Mouse (Mus musculus) embryo, embryonic 10 days (tissue): ENCODE data around the gene Gpm6b.

Experiments
- DNase-seq: peaks from one replicate; pipeline ENCODE4 v3.0.0-alpha.2; 2015; ENCODE audit warnings: low spot score

The Gpm6b gene

DNA sequence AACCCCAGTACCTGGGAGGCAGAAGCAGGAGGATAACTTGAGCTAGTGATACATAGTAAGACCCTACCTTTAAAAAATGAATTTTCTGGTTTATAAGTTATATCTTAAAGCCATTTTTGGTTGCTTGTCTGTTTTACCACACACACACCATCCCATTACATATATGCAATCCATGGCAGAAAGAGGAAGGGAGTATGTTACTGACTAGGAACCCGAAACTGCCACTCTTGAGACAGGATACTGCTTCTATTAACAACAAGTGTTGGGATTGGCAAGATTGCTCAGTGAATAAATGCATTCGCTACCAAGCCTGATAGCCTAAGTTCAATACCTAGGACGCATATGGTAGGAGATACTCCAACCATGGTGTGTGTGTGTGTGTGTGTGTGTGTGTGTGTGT is 117.6 kb downstream of the Gpm6b start:
- DNase-seq, result no peak

GRCm38 (mm10) chrX:166358955-166359354 is 120.2 kb downstream of the Gpm6b start:
- no peak for DNase-seq

GRCm38 (mm10) chrX:166359927-166360440 is 121.3 kb downstream of the Gpm6b start:
- DNase-seq, result no peak

GRCm38 (mm10) chrX:166360455-166360854 is 121.7 kb downstream of the Gpm6b start:
- DNase-seq, result no peak

DNA sequence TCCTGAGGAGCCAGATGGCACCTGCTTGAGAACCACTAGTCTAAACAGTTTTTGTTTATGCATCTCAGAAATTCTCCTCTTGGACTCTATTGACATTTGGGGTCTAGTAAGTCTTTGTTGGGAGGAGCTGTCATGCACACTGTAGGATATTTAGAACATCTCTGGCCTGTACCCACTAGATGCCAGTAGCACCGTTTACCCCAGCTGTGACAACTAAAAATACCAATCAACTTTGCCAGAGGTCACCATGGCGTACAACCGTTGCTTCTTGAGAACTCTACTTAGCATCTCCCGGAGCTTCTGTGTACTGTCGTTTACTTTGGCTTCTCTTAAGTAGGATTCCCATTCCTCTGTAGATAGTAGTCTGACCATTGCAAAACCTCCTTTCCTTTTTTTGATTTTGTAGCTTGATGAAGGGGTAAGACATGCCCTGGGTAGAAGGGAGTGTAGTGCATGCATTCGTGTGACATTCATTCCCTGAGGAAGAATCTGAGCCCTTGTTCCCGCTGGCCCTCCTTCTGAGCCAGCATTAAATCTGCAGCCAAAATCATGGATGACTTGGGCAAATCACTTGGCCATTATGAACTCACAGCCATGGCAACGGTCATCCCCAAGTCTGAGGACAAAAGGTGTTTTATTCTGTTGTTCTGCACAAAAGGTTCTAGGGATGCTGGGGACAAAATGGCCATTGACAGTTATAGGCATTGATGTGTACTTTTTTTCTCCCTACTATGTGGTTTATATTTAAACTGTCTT is 126.9 kb downstream of the Gpm6b start:
- DNase-seq, result peak; percentile 5

DNA sequence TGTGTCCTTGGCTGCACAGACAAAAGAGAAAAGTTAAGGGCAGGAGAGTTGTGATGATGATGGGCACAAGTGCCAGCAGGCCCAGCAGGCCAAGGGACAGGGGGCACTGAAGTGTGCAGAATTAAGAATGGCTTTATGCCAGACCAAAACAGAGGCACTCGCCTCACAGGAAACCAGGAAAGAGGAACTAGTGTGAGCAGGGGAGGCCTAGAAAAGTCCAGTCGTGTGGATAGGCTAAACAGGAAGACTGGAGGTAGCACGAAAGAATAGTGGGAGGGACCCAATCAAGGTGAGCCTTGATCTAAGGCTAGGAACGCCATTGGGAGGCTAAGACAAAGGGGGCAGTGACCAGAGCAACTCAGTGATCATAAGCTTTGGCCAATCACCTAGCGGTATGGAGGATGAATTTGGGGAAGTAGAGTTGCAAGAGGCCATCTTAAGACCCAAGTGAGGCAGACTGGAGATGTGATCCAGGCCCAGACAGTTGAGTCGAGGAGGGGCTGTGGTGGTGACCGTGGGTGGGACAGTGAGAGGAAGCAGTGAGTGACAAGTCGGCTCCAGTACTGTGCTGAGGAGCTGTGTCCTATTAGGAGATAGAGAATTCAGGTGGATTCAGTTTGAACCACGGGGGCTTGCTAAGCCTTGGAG is 138.1 kb downstream of the Gpm6b start:
- no peak for DNase-seq

DNA sequence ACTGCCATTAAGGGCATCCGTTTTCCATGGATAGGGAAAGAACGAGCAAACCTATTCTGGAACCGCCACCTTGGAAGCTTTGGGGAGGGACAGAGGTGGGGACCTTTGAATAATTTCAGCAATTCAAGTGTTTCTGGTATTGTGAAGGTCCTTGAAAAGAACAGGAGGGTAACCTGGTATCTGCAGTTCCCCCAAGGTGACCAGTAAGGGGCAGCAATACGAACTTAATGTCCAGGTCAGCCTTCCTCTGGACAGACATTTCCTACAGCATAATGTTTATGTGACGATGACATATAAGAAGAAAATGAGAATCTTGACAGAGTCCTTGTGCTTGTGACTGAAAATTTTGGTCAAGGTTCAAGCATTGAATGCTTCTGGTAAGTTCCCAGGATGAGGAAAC is 139.9 kb downstream of the Gpm6b start:
- DNase-seq, result no peak

GRCm38 (mm10) chrX:166383606-166384005 is 144.9 kb downstream of the Gpm6b start:
- DNase-seq, result no peak

- DNase-seq, result no peak
Observed at GRCm38 (mm10) chrX:166384935-166385334, 146.2 kb downstream of the Gpm6b start.

DNA sequence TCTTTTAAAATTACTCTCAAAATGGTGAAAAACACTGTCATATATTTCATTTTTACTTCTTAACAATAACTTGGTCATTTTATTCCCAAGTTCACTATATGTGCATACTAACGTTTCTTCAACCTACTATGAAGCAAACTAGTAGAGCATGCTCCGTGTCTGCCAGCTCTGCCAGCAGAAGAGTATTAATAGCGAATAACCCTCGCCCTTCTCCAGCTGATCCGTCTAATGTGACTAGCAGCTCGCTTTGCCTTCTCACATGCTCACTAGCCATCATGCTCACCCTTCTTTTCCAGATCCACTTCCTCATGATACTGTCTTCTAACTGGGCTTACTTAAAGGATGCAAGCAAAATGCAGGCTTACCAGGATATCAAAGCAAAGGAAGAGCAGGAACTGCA is 147.9 kb downstream of the Gpm6b start:
- DNase-seq, result no peak

GRCm38 (mm10) chrX:166393753-166394152 is 155.0 kb downstream of the Gpm6b start:
- no peak for DNase-seq

- no peak for DNase-seq
Observed at GRCm38 (mm10) chrX:166407865-166408264, 169.2 kb downstream of the Gpm6b start.

DNA sequence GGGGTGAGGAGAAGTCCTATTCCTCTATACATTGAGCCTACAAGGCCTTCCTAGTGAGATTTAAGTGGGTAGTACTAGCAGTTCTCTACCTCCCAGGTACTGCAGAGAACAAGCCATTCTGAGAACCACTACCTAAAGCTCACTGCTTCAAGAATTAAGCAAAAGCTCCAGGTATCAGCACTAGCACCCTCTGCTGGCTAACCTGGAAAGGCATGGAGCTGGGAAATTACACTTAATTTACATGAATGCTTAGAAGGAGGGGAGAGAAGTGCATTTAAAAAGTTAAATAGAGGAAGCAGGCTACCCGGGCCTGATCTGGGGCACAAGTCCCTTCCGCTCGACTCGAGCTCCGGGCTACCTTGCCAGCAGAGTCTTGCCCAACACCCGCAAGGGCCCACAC is 177.5 kb downstream of the Gpm6b start:
- DNase-seq, result peak; percentile 51

DNA sequence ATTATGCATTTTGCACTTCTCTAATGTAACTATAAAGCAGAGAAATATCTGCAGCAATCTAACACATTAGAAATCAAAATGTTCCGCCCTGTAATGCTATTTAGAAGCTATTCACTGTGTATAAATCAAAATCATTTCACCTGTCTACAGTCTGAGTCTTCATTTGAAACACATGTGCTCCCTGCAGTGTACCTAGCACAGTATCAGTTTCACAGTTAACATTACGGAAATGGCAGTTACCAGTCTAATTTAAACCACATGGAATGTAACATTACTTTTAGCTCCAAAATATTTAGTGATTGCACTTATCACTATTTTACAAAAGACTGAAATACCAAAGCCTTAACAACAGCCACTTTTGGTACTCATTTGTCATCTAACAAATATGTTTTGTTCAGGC is 196.1 kb downstream of the Gpm6b start:
- peak; percentile 9 for DNase-seq
